Mouse (Mus musculus) stomach, embryonic 14.5 days (tissue): ENCODE results near the gene Sept9. TPM values are rescaled to one million over a fixed set of nuclear protein-coding genes. Genes with fewer than 3 reads are reported as not detected.

ENCODE experiments used
- ATAC-seq: fragments of 200-750 bp; cut with Nextera tagmentation; 2 replicates; pipeline ENCODE4 v1.8.0; 2017; ENCODE audit warnings: low read depth, moderate TSS enrichment; ENCODE audit not compliant: insufficient number of reproducible peaks, insufficient read depth, low FRiP score
- H3K27ac ChIP-seq: fragments of 300-500 bp; sonication (generic); 2 replicates; pipeline ENCODE4 v1.5.1; 2014; ENCODE audit warnings: mild to moderate bottlenecking, low read length, moderate library complexity, mixed read lengths
- H3K27me3 ChIP-seq: fragments of 300-500 bp; sonication (generic); 2 replicates; pipeline ENCODE4 v1.6.1; 2014; ENCODE audit warnings: low read length, control low read depth, mixed read lengths; ENCODE audit not compliant: control insufficient read depth, insufficient read depth
- H3K36me3 ChIP-seq: fragments of 300-500 bp; sonication (generic); 2 replicates; pipeline ENCODE4 v1.6.1; 2014; ENCODE audit warnings: mild to moderate bottlenecking, control low read depth, low read length, moderate library complexity, mixed read lengths; ENCODE audit not compliant: control insufficient read depth, insufficient read depth
- H3K4me1 ChIP-seq: fragments of 300-500 bp; sonication (generic); 2 replicates; pipeline ENCODE4 v1.6.1; 2014; ENCODE audit warnings: low read length, control low read depth, mixed read lengths; ENCODE audit not compliant: control insufficient read depth, insufficient read depth
- H3K4me2 ChIP-seq: fragments of 300-500 bp; sonication (generic); replicated peaks from 2 replicates; pipeline ENCODE4 v1.6.1; 2014; ENCODE audit warnings: low read depth, low read length, control low read depth
- H3K4me3 ChIP-seq: fragments of 300-500 bp; sonication (generic); 2 replicates; pipeline ENCODE4 v1.5.1; 2014; ENCODE audit warnings: low read depth, low read length, control low read depth
- H3K9ac ChIP-seq: fragments of 300-500 bp; sonication (generic); replicated peaks from 2 replicates; pipeline ENCODE4 v1.6.1; 2014; ENCODE audit warnings: low read depth, mild to moderate bottlenecking, control low read depth, low read length, moderate library complexity, mixed read lengths
- H3K9me3 ChIP-seq: fragments of 300-500 bp; sonication (generic); 2 replicates; pipeline ENCODE4 v1.6.1; 2016; ENCODE audit warnings: low read depth, low read length, control low read depth; ENCODE audit not compliant: control insufficient read depth
- WGBS: fragments of 180-500 bp; shearing (Covaris S2); extraction: QIAGEN DNeasy Blood & Tissue Kit; methylation state at CpG from one replicate; pipeline ENCODE4 v1.1.7; 2014; 5-methylcytosine and 5-hydroxymethylcytosine counted together
- polyA plus RNA-seq: library from polyadenylated mRNA; unstranded; fragments of >200 nt; fragmentation: Nextera tagmentation; extraction: Ambion mirVana; gene quantifications from 2 replicates; pipeline ENCODE4 v1.2.1, GENCODE M21; 2014

The Sept9 gene
- polyA plus RNA-seq, 1 experiment from 2014 or later: 106 TPM

DNA sequence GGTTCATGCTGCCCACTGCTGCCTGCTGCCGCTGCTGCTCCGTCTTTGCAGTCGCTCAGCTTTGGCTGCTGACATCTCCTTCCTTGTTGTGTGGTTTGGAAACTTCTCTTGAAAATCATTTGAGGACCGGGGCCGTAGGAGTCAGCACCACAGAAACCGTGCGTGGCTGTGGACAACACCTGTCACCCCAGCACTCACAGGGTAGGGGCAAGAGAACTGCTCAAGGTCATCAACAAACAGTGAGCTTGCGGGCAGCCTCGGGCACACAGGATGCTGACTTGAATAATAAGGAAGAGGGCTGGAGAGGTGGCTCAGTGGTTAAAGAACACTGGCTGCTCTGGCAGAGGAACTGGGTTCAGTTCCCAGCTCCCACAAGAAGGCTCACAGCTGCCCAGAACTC lies 40.9 kb downstream of the Sept9 start:
- ATAC-seq: no peak
- no peaks in the 10 kb centered on the region for H3K9me3 ChIP-seq
- no peak overlapping the region for H3K4me2 ChIP-seq
- no peak overlapping the region for H3K27ac ChIP-seq
- no peak overlapping the region for H3K9ac ChIP-seq
- H3K27me3 ChIP-seq: no peaks in the 10 kb centered on the region
- H3K4me1 ChIP-seq: peaks cover 8% of the 10 kb centered on the region
- H3K36me3 ChIP-seq: no peaks in the 10 kb centered on the region; the same call in 1 of the 2 replicates
- no peak overlapping the region for H3K4me3 ChIP-seq
- 74% methylated on average over 9 of the region's 9 CpGs for WGBS

DNA sequence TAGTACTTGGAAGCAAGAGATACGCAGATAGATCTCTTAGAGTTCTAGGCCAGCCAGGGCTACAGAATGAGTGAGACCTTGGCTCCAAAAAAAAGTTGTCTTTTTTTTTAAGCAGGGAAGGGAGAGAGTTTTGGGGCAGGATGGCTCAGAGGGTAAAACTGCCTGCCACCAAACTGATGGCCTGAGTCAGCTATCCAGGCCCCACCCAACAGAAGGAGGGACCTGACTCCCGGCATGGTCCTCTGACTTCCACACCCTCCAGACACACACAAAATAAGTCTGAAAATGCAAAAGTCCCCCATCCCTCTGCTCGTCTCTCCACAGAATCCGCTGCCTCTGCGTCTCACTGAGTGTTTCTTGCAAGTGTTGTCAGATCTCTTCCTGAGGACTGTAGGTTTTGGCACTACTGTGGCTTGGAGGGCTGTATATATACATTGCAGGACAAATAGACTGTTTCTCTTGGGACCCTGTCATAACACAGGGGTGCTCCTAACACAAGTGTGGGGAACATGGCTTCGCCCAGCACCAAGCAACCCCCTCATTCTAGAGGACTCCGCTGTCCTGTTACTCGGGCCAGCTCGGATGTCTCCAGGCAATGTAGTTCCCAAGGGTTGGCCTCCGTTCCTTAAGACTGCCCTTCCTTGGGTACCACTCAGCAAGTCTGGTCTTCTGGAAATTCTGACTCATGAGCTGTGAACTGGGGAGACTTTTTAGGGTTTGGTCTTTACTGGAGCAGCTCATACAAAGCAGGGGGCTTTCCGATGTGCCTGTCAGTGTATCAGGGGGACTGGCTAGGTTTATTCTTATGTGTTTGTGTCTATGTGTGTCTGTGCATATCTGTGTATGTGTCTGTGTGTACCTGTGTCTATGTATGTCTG lies 41.6 kb downstream of the Sept9 start:
- ATAC-seq: no peak
- H3K4me3 ChIP-seq: no peak overlapping the region
- H3K4me2 ChIP-seq: no peak overlapping the region
- no peaks in the 10 kb centered on the region for H3K9me3 ChIP-seq
- no peaks in the 10 kb centered on the region for H3K36me3 ChIP-seq
- no peak overlapping the region for H3K9ac ChIP-seq
- H3K27ac ChIP-seq: no peak overlapping the region
- 82% methylated on average over 11 of the region's 11 CpGs for WGBS
- no peaks in the 10 kb centered on the region for H3K4me1 ChIP-seq
- H3K27me3 ChIP-seq: no peaks in the 10 kb centered on the region

DNA sequence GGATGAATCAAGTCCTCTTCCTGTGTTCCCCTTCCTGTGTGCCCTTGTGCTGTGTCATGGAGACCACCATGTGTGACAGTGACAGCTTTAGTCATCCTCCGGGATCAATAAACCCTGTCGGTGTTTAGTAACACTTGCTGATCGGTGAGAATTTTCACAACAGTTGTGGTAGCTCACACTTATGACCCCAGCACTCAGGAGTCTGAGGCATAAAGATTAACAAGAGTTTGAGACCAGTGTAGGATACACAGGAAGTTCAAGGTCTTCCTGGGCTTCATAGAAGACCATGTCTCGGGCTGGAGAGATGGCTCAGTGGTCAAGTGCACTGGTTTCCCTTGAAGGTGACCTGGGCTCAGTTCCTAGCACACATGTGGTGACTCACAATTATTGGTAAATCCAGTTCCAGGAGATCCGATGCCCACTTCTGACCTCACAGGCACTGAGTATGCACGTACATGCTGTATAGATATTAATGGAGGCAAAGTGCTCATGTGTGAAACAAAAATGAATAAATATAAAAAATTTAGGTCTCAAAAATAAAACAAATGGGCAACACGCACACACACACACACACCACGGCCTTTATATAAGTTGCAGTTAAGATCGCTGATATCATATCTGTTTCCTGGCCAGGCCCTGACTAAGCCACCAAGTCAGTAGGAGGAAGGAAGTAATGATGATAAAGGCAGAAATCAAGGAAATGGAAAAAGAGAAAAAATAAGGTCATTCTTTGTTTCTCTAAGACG lies 43.1 kb downstream of the Sept9 start:
- Histone ChIP-seq H3K4me1 (0 out of 2 replicates have a peak, but pooled peaks cover 2% of the 10 kb centered on the region), H3K4me2 (no peak overlapping the region), H3K36me3 (no peaks in the 10 kb centered on the region), H3K9ac (no peak overlapping the region), H3K27ac (no peak overlapping the region), H3K27me3 (no peaks in the 10 kb centered on the region), H3K9me3 (no peaks in the 10 kb centered on the region), H3K4me3 (no peak overlapping the region)
- ATAC-seq: no peak
- WGBS: 81% methylated on average over 10 of the region's 10 CpGs

DNA sequence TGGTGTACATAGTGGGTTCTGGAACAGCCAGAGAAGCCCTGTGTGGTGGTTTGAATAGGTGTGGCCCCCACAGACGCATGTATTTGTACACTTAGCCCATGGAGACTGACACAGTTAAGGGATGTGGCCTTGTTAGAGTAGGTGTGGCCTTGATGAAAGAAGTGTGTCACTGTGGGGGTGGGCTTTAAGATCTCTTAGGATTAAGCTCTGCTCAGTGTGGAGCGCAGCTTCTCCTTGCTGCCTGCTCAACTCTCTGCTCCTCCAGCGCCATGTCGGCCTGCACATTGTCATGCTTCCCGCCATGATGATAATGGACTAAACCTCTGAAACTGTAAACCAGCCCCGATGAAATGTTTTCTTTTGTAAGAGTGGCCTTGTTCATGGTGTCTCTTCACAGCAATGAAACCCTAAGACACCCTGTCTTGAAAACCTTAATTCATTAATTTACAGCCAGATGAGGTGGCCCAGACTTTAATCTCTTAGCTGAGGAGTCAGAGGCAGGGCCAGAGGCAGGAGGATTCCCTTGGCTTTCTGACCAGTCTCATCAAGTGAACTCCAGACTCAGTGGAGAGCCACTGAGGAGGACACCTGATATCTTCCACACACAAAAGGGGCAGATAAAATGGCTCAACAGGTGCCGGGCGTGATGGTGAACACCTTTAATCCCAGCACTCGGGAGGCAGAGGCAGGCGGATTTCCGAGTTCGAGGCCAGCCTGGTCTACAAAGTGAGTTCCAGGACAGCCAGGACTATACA lies 44.3 kb downstream of the Sept9 start:
- Histone ChIP-seq H3K4me3 (no peak overlapping the region), H3K27ac (no peak overlapping the region), H3K4me1 (peaks cover 7% of the 10 kb centered on the region; the same call in 1 of the 2 replicates), H3K9ac (no peak overlapping the region), H3K36me3 (no peaks in the 10 kb centered on the region), H3K27me3 (no peaks in the 10 kb centered on the region), H3K4me2 (no peak overlapping the region), H3K9me3 (no peaks in the 10 kb centered on the region)
- 85% methylated on average over 12 of the region's 12 CpGs for WGBS
- no peak for ATAC-seq

DNA sequence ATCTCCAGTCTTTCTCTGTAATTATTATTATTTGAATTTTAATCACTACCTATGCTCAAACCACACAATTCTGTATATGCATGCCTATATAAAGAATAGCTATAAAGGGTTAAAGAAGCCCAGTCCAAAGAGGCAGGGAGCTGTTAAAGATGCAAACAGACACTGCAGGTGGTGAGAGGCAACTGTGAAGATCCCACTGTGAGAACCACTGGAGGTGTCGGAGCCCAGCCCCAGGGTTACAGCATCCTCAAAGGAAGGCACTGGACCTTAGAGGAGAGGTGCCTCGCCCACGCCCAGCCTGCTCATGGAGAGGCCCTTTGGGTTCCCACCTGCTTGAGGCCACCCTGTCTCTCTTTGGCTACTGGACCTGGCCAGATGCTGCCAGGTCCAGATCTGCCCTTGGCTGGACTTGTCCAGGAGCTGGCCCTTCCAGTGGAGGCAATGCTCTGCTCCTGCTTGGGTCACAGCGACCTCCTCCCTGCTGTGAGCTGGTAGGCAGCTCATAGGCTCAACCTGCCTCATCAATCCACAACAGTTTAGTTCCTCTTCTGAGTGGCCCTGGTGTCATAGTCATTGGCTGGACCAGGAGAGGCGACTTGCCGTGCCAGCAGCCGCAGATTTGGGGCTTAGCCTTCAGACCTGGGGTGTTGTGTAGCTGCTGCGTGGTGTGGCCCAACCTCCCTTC lies 45.7 kb downstream of the Sept9 start:
- WGBS: 74% methylated on average over 8 of the region's 8 CpGs
- H3K27ac ChIP-seq: no peak overlapping the region
- no peaks in the 10 kb centered on the region for H3K9me3 ChIP-seq
- H3K4me3 ChIP-seq: no peak overlapping the region
- no peak for ATAC-seq
- no peak overlapping the region for H3K9ac ChIP-seq
- no peaks in the 10 kb centered on the region for H3K27me3 ChIP-seq
- no peak overlapping the region for H3K4me2 ChIP-seq
- no peaks in the 10 kb centered on the region for H3K36me3 ChIP-seq
- peaks cover 17% of the 10 kb centered on the region for H3K4me1 ChIP-seq

DNA sequence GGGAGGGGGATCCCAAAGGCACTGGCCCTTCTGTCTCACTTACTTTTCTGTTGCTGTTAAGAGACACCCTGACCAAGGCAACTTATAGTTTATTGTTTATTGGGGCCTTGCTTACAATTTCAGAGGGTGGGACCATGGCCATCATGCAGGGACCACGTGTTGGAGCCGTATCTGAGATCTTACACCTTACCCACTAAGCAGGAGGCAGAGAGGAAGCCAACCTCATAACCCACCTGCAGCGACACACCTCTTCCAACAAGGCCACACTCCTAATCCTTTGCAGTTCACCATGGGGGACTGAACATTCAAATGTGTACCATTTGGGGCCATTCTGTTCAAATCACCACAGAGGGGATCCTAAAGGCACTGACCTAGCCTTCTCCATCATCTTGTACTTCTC lies 46.4 kb downstream of the Sept9 start:
- H3K4me1 ChIP-seq: peaks cover 17% of the 10 kb centered on the region
- H3K4me3 ChIP-seq: no peak overlapping the region
- ATAC-seq: no peak
- no peaks in the 10 kb centered on the region for H3K36me3 ChIP-seq
- no peaks in the 10 kb centered on the region for H3K27me3 ChIP-seq
- H3K9me3 ChIP-seq: no peaks in the 10 kb centered on the region
- no peak overlapping the region for H3K27ac ChIP-seq
- WGBS: 73% methylated on average over 3 of the region's 3 CpGs
- no peak overlapping the region for H3K4me2 ChIP-seq
- no peak overlapping the region for H3K9ac ChIP-seq

DNA sequence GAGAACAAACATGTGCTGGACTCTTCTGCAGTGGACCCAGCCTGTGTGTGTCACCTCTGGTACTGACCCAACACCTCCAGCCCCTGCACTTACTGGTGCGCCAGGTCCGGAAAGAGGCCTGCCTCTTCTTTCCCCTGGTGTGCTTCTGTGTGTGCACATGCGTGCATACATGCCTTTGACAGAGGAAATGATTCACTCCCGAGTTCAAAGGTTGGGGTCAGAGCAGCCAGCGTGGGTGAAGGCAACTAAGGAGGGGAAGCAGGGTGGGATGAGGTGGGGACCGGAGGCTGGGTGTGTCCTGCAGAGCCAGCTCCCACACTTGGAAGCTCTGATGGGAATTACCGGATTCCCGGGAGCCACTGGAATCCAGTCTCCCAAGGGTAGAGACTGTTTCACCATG lies 46.8 kb downstream of the Sept9 start:
- Histone ChIP-seq H3K27me3 (no peaks in the 10 kb centered on the region), H3K36me3 (no peaks in the 10 kb centered on the region), H3K4me3 (no peak overlapping the region), H3K4me1 (peaks cover 18% of the 10 kb centered on the region), H3K27ac (no peak overlapping the region), H3K9me3 (no peaks in the 10 kb centered on the region), H3K4me2 (no peak overlapping the region), H3K9ac (no peak overlapping the region)
- 55% methylated on average over 8 of the region's 8 CpGs for WGBS
- no peak for ATAC-seq

DNA sequence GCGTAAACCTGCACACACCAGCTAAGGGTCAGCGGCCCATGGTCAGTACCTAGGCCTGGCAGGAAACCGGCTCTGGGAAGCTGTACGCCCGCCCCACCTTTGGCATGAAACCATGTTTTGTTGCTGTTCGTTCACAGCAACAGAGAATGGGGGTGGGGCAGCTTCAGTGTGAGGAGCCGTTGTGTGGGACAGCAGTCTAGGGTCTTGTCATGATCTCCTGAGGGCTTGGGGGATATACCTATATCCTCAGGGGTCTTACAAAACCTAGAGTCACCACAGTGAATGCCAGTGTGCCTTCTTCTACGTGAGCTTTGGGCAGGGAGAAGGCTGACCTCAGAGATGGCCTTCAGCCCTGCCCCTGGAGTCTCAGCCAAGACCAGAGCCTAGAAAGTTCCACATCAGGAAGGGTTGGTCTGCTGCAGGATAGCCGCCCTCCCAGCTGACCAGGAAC lies 47.5 kb downstream of the Sept9 start:
- H3K4me3 ChIP-seq: no peak overlapping the region
- no peaks in the 10 kb centered on the region for H3K9me3 ChIP-seq
- 84% methylated on average over 9 of the region's 9 CpGs for WGBS
- H3K9ac ChIP-seq: no peak overlapping the region
- no peaks in the 10 kb centered on the region for H3K27me3 ChIP-seq
- H3K27ac ChIP-seq: no peak overlapping the region
- no peak overlapping the region for H3K4me2 ChIP-seq
- no peak for ATAC-seq
- H3K36me3 ChIP-seq: no peaks in the 10 kb centered on the region
- peaks cover 26% of the 10 kb centered on the region for H3K4me1 ChIP-seq
